Mouse (Mus musculus): ENCODE results near the gene Capn8.

Gene Capn8
- long read RNA-seq, experiment 1: 0 reads
- long read RNA-seq, experiment 2: 0 reads

GRCm38 (mm10) chr1:182564408-182565120 is at the start of gene Capn8:
TSS of gene Capn8 (plus strand) at chr1:182565007.
- intact Hi-C loops (cut with DNase I): loop anchor here (5.0 kb wide), 1 partner anchor 53 kb away; no protein-coding TSS in a partner anchor

DNA sequence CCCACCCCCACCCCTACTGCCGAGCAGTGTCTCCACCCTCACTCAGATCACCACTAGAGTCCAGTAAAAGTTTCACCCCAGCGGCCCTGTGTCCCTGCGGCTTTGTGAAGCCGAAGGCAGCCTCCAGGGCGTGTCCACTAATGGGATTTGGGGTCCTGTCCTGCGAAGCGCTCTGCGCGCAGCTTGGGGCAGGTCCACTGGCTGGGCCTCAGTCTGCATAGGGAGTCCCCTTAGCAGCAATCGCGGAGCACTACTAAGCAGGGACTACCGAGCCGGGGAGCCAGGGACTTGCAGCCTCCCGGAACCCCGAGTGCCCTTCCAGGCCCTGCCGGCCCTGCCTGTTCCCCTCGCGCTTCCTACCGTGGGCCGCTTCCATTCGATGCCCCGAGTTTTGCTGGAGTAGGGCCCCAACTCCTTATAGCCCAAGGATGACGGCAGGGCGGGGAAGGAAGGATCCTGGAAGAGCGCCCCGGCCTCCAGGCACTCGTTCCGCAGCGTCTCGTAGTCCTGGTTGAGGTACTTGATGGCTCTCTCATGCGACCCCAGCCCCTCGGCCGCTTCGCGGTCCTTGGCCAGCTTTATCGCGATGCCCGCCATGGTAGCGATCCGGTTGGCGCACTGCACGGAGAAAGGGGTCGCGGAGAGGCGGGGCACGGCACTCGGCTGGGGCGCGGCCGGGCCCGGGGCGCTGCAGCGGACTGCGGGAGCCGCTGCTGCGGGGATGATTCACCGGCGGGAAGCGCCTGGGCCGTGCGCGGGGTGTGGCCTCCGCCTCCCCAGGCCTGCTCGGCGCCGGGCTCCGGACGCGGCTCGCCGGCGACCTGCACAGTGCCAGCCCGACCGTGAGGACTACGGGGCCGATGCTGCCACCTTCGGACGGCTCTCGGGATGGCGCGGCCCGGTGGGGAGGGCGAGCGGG is 47.8 kb upstream of the Capn8 start, which contains the start of gene Capn2:
Gene Capn2, minus strand, starts transcription at position 851 of the 919 bp plus-strand sequence.
- intact Hi-C loops (cut with DNase I): loop anchor here (2.0 kb wide), 1 partner anchor 26 kb away; no protein-coding TSS in a partner anchor

DNA sequence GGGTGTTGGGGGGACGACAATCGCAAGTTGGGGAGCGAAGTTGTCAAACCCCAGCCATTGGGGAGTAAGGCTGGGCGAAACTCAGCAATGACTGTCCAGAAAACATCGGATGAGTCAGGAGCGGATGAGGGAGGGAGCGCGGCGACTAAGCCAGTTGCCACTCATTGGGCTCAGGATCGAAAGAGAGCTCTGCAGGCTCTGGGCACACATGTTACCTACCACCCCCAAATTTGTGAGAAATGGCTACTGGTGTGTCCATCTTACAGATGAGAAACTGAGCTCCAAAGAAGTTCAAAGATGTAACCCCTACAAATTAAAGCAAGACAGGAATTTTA is 47.2 kb upstream of the Capn8 start:
- intact Hi-C loops (cut with DNase I): loop anchor here (2.0 kb wide), 1 partner anchor 27 kb away; no protein-coding TSS in a partner anchor

- intact Hi-C loops (cut with DNase I): no loop called here
Observed at GRCm38 (mm10) chr1:182518143-182518680, 46.6 kb upstream of the Capn8 start.

DNA sequence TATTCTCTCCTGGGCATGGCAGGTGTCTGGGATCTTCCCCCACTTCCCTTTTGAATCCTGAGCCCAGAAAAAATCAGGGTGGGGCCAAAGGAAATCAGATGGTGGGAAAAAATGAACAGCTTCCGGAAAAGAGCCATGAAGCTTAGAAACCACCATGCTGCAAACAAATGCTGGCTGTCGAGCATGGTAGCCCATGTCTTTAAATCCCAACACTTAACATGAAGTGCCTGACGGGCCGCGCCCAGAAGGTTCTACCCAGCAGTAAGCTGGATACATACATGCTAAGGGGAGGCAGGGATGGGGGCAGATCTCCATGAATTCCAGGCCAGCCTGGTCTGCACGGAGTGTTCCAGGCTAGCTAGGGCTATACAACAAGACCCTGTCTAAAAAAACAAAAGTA is 46.0 kb upstream of the Capn8 start:
- intact Hi-C loops (cut with DNase I): no loop called here

GRCm38 (mm10) chr1:182519341-182519740 is 45.5 kb upstream of the Capn8 start:
- intact Hi-C loops (cut with DNase I): no loop called here

- intact Hi-C loops (cut with DNase I): no loop called here
Observed at GRCm38 (mm10) chr1:182520091-182520937, 44.5 kb upstream of the Capn8 start.

DNA sequence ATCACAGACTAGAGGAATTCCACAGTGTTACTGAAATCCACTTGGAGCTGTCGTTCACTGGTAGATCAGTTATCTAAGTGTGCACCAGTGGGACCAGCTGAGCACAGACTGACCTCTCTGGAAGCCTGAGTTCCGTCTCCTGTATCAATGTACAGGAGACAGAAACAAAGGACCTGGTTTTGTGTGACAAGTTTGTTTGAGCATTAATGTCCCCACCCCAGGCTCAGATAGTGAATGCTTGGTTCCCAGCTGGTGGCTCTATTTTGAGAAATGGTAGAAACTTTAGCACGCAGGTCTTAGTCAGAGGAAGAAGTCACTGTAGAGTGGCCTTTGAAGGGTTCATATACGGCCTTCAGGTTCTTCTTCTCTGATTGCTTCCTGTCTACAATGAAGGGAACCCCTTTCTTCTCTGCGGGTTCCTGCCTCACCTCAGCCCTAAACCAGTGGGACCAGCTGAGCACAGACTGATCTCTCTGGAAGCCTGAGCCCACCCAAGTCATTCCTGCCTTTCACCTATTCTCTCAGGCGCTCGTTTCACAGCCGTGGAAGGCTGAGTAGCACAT is 43.8 kb upstream of the Capn8 start:
- intact Hi-C loops (cut with DNase I): no loop called here

- intact Hi-C loops (cut with DNase I): no loop called here
Observed at GRCm38 (mm10) chr1:182522961-182523360, 41.8 kb upstream of the Capn8 start.

DNA sequence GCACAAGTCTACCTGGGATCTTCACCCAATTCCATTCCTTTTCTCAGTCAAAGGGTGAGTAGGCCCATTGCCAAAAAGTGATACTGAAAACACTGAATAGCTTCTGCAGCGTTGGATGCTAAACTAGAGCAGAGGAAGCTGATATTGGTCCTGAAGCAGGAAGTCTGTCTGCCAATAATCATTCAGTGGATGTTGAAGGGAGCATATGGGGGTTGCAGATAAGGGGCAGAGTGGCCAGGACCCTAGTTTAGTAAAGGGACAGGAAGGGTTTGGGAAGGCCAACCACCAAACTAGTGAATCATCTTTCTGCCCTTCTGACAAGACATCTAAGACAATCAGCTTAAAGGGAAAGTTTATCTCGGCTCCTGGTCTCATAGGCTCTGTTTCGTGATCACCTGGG is 41.1 kb upstream of the Capn8 start:
- intact Hi-C loops (cut with DNase I): no loop called here

GRCm38 (mm10) chr1:182525601-182526000 is 39.2 kb upstream of the Capn8 start:
- intact Hi-C loops (cut with DNase I): no loop called here

GRCm38 (mm10) chr1:182527261-182527766 is 37.5 kb upstream of the Capn8 start:
- intact Hi-C loops (cut with DNase I): no loop called here

DNA sequence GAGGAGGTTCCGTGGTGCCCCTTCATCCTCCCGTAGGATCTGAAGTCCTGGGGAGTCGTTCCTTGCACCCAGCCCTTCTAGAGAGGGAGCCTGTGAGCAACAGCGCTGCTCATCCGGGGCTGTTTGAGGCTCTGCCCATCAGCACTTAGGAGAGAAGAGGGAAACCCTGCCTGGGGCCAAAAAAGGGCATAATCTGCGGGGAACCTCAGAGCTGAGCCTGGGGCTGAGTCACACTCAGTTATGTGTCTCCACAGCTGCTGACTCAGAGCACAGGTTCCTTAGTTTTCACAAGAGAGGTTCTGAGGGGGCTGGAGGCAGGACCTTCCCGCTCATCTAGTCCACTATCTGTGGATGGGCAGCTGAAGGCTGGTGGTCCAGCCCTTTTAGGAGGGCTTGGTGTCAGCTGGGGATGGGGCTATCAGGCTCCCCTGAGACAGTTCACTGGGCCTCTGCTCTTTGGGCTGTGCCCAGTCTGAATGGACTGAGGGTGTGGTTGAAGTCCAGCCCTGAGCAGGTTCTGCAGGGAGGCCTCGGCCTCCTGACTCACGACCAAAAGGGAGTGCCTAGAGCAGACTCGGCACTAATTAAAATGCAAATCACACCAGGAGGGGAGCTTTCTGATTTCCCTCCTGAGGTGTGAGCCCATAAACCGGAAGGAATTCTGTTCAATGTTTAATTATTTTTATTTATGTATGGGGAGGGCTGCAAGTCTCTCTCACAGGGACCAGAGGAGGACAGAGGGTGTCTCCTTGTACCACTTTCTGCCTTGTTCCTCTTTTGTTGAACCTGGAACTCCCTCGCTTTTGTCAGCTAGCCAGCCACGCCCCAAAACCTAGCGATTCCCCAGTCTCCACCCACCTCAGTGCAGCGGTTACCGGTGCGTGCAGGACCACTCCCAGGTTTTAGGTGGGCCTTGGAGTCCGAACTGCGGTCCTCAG is 36.6 kb upstream of the Capn8 start:
- intact Hi-C loops (cut with DNase I): no loop called here

- intact Hi-C loops (cut with DNase I): no loop called here
Observed at GRCm38 (mm10) chr1:182533583-182533982, 31.2 kb upstream of the Capn8 start.

GRCm38 (mm10) chr1:182535080-182535481 is 29.7 kb upstream of the Capn8 start:
- intact Hi-C loops (cut with DNase I): loop anchor here (5.0 kb wide), 1 partner anchor 158 kb away; no protein-coding TSS in a partner anchor

DNA sequence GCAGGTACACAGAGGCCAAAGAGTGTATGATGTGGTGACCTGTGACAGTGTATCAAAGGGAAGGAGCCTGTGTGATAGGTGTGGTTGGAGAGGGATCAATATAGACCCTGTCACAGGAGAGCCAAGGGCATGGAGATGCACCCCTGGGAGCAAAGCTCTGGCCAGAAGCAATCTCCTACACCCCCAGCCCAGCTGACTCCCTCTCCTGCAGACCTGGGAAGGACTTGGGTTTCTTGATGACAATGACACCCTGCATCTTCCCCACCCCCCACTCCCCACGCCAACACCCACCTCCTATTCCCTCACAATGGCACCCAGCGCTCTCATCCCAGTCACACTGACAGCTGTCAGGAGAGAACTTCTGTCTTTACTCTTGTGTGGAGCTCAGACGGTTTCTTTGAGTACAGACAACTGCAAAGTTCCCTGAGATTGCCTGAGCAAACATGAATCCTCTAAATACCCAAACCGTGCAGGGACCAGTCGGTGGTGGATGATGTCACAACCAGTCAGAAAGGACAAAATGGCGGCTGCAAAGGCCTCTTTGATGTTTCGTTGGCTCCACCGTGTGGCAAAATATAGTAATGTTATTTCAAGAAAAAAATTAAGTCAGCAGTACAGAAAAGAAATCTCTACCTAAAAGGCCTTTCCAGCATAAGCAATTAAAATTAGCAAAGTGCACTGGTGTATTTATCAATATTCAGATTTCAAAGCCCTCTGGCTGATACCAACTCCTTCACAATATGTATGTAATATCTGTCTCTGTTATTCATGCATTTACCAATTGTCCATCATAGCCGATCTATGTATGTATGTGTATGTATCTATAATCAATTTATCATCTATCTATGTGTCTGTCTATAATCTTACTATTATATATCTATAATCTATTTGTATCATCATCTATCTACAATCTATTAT is 25.5 kb upstream of the Capn8 start:
- intact Hi-C loops (cut with DNase I): loop anchor here (2.0 to 5.0 kb wide), 2 partner anchors 50 to 162 kb away; no protein-coding TSS in a partner anchor

DNA sequence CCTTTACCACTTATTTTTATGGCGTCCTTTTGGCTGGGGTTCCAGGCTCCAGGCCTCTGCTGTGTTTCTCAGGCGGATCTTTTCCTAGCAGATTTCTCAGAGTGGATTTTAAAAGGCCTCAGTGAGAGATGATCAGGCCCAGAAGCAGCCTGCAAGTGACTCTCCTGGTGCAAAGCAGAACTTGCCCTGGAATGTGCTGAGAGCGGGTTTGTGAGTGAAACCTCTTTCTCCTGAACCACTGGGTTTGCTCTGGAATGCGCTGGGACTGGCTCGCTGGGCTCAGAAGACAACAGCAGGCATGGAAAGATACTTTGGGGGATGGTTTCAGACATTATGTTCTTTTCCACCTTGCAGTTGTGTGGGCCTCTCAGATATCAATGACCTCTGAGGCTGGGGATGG is 22.7 kb upstream of the Capn8 start:
- intact Hi-C loops (cut with DNase I): no loop called here

- intact Hi-C loops (cut with DNase I): no loop called here
Observed at GRCm38 (mm10) chr1:182543136-182543535, 21.7 kb upstream of the Capn8 start.

All from adrenal gland (tissue).